Mouse (Mus musculus): ENCODE data around the gene Chd4. TPM values are rescaled to one million over a fixed set of nuclear protein-coding genes. Genes with fewer than 3 reads are reported as not detected.

The Chd4 gene
- 185 and 239 TPM in 2 replicates for total RNA-seq (2023)

DNA sequence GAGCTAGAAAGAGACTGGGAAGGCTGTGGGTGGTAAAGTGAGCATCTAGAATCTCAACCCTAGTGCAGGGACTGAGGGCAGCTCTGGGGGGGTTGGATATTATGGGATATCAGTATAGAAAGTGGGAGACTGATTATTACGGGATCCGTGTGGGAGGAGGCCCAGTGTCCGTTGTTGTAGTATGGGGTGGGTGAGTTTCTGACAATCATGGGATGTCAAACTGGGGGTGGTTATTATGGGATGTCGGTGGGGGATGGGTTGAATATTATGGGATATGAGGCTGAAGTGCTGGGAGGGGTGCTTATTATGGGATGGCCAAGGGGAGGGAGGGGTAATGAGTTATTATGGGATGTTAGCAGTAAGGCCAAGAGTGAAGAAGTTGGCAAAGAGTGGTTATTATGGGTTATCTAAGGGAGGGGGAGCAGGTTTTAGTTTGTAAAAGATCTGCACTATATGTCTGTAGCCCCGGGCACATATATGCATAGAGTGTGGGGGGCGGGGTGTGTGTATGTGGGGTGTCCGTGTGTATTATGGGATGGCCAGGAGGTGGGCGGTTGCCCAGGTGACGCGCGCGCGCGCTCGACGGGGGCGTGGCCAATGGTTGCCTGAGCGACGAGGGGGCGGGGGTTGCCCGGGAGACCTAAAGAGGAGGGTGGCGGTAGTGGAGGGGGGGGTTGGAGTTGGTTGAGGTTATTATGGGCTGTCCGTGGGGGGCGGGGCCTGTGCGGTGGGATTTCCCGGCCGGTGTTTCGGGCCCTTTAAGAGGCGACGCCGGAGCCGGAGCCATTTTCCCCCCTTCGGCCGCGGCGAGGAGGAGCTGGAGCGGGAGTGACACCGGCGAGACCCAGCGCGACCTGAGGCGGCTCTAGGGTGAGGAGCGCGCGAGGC is at the start of gene Chd4:
Gene Chd4 (plus strand): TSS at position 591 of the 888 bp plus-strand sequence.

DNA sequence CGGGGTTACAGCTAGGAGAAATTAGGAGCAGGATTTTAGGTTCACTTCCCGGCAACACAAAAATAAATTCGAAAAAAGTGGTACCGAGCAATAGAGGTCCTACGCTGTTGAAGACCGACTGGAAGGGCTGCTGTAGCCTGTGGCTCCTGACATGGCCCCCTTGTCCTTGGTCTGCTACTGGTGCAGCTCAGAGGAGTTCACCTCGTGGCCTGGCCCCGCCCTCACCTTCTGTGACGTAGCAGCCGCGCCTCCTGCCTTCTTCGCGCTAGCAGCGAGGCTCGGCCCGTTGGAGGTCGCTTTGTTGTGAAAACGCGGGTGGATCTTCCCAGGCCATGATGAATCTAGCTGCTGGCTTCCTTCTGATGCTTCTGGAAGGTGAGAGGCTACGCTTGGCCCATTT is 46.1 kb upstream of the Chd4 start, which contains the start of gene Acrbp:
Gene Acrbp (plus strand): TSS at position 12 of the 400 bp plus-strand sequence.

DNA sequence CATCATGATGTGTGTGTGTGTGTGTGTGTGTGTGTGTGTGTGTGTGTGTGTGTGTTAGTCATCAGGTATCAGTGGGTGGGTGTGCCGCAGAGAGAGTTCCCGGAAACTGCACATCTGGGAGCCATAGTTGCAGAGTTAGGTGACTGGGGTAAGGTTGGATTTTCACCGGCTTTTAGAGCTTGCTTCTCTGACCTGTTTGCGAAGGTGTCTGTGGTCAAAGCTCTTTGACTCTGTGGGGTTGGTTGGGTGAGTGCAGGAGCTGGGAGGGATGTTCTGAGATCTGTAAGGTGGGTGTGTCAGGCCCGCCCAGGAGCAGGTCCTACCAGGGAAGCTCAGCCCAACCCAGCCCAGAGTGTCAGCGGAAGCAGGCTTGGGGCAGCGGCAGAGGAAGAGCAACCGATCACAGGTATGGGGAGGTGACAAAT is 28.2 kb upstream of the Chd4 start, which contains the start of gene Lpar5:
Gene Lpar5 (plus strand): TSS at position 350 of the 425 bp plus-strand sequence.

DNA sequence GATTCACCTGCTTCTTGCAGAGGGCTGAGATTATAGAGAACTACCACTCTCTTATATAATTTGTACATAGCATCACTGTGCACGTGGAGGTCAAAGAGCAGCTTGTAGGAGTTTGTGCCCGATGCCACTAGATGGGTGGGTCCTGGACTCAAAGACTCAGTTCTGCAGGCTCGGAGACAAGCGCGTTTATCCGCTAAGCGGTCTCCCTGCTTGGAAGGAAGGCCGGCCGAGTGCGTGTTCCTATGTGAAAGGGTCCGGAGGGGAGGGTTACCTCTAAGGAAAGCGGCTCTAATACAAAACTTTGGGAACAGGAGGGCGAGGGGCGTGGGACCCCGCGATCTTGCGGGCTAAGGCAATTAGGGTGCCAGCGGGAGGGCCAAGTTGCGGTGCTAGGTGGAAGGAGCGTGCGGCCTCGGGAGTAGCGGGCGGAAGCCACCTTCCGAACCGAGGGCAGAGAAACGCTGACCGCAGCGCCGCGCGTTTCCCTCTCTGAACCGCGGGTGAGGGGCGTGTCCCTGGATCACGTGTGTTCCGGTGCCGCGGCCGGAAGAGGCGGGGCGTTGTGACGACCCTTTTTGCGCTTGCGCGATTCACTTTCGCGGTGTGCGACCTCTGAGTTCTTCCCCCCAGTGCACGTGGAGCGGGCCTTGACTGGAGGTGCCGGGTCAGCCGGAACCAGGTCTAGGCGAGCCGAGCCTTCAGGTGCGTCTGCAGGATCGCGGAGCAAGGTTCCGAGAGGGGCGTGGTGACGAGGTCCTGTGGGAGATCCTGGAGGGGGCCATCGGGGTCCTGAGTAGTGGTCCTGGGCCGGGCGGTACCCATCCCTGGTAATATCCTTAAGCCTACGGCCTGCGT is 35.7 kb downstream of the Chd4 start, which contains the start of gene Nop2:
Gene Nop2 (plus strand): TSS at position 608 of the 855 bp plus-strand sequence.

DNA sequence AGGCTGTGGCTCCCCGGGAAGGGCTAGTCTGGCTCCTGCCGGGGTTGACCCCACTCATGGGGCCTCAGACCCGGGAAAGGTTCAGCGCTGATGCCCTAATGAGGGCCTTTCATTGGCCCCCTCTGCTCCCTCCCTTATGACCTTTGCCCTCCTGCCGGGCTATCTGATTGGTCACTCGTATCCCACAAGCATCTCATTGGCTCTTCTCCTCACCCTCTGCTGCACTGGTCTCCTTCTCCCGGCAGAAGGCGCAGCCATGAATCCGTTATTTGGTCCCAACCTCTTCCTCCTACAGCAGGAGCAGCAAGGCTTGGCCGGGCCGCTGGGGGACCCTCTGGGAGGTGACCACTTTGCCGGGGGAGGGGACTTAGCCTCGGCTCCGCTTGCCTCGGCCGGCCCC is 49.2 kb downstream of the Chd4 start, which contains the start of gene Iffo1:
Gene Iffo1 (plus strand): TSS at position 241 of the 400 bp plus-strand sequence.

DNA sequence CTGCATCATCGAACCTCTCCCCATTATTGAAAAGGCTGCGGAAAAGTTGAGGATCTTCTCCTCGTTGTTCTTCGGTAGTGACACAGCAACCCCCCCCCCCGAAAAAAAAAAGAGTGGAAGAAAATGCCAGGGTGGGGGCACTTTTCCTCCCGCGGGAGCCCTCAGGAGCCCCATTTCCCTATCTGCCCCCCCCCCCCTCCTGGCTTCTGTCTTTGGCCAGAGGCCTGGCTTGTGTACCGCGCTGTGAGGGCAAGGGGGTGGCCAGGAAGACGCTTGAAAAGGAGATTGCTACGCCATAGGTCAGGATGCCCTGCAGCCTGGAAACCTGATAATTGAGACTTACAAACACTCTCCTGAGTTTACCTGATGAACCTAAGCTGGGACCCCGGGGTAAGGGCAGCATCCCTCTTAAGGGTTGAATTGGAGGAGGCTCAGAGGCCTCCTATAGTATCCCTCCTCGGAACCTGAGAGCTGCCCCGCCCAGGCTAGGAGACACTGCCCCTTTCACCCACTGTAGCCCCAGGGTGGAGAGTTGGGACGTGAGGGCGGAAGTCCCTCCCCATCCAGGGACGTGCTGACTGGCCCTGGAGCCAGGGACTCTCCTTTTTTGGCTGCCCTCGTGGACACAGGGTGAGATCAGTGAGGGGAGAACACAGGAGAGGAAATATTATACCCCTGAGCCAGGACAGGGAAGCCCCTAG is 70.4 kb downstream of the Chd4 start, which contains the start of gene Gapdh:
Gene Gapdh (minus strand): TSS at position 417 of the 701 bp plus-strand sequence.

Other genes with a start within 250 kb of the Chd4 start
- gene P3h3, start 238.2 kb upstream of the Chd4 start, total RNA-seq (2023): 0.36 and 0.76 TPM in 2 replicates
- gene Gpr162, start 232.0 kb upstream of the Chd4 start, total RNA-seq (2023): not detected in 2 replicates
- gene Cd4, start 207.8 kb upstream of the Chd4 start, total RNA-seq (2023): 0.88 TPM in 1 of 2 replicates, not detected in the other
- 0.38 and 0.43 TPM in 2 replicates for gene Lag3, start 184.3 kb upstream of the Chd4 start, total RNA-seq (2023)
- 108 and 127 TPM in 2 replicates for gene Ptms, start 175.9 kb upstream of the Chd4 start, total RNA-seq (2023)
- gene Mlf2, start 164.6 kb upstream of the Chd4 start, total RNA-seq (2023): 82.7 and 86.2 TPM in 2 replicates
- 15.5 and 17.7 TPM in 2 replicates for gene Cops7a, start 130.4 kb upstream of the Chd4 start, total RNA-seq (2023)
- not detected in 2 replicates for gene Pianp, start 99.3 kb upstream of the Chd4 start, total RNA-seq (2023)
- 86.5 and 92.3 TPM in 2 replicates for gene Zfp384, start 86.8 kb upstream of the Chd4 start, total RNA-seq (2023)
- gene Ing4, start 56.2 kb upstream of the Chd4 start, total RNA-seq (2023): 87.7 and 100 TPM in 2 replicates
- 7.1 and 8.5 TPM in 2 replicates for gene Acrbp, start 46.3 kb upstream of the Chd4 start, total RNA-seq (2023)
- gene Lpar5, start 28.1 kb upstream of the Chd4 start, total RNA-seq (2023): 5.1 and 6.8 TPM in 2 replicates
- gene Nop2, start 35.9 kb downstream of the Chd4 start, total RNA-seq (2023): 13.5 and 20.0 TPM in 2 replicates
- 24.7 and 34.6 TPM in 2 replicates for gene Iffo1, start 49.3 kb downstream of the Chd4 start, total RNA-seq (2023)
- 693 and 1,543 TPM in 2 replicates for gene Gapdh, start 70.5 kb downstream of the Chd4 start, total RNA-seq (2023)
- gene Ncapd2, start 95.7 kb downstream of the Chd4 start, total RNA-seq (2023): 167 and 197 TPM in 2 replicates
- 32.2 and 40.1 TPM in 2 replicates for gene Mrpl51, start 95.8 kb downstream of the Chd4 start, total RNA-seq (2023)
- gene Vamp1, start 119.6 kb downstream of the Chd4 start, total RNA-seq (2023): 19.8 and 26.2 TPM in 2 replicates
- gene Tapbpl, start 135.9 kb downstream of the Chd4 start, total RNA-seq (2023): 10.2 and 11.2 TPM in 2 replicates
- gene Cd27, start 141.0 kb downstream of the Chd4 start, total RNA-seq (2023): 0.25 and 0.51 TPM in 2 replicates
- gene Tuba3a, start 190.1 kb downstream of the Chd4 start, total RNA-seq (2023): not detected in 2 replicates
- 45.2 and 64.4 TPM in 2 replicates for gene Ltbr, start 217.9 kb downstream of the Chd4 start, total RNA-seq (2023)
- gene Scnn1a, start 224.7 kb downstream of the Chd4 start, total RNA-seq (2023): 10.9 and 11.0 TPM in 2 replicates

Measured in neutrophil, adult 65 days (primary cell).